Mouse (Mus musculus): Measurements from ENCODE around the gene Ltc4s.

DNA sequence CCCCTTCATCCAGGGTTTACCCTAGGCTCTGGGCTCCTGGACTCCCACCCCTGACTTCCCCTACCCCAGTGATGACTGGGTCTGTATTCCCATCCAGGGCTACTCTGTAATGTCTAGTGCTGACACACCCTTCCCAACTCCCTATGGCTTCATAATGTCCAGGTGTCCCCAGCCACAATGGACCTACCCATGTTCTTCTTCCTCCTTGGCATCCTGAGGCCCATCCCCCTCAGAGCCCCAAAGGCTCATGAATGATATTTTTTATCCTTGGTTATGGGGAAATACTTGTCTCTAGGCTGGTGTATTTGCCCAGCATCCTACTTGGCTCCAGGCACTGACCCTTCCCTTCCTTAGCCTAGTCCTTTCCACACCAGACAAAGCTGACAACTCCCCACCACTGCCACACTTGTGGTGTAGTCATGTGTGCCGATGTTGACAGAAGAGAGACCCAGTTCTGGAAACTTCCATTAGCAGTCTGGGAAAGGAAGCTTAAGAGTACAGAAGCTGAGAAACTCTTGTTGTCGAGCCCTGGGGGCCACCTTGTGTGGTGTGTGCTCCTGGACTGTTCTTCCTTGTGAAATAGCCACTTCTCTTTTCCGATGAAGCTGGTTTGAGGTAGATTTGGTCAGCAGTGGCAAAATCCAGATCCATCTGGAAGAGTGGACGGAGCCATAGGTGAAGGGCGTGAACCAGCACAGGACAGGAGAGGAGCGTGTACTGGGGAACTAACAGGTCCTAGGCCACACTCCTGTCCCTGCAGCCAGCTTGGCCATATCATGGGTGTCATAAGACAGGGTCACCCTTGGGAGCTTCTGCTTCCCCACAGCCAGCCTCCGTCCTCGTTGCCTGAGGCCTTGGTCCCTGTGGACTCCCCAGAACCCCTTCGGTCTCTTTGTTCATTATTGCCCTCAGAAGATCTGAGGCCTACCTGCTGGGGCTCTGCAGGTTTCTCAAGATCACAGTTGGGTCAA, 690 bp upstream of the Ltc4s start:
- TF ChIP-seq EP300 (IDR thresholded peaks at IDR 0.05; ENCODE audit: low read length) (no peak), E2F4 (IDR thresholded peaks at IDR 0.05; ENCODE audit: insufficient replicate concordance, low read depth, low read length) (no peak), POLR2A (IDR thresholded peaks at IDR 0.05; ENCODE audit: low read depth, low read length) (no peak), CHD2 (IDR thresholded peaks at IDR 0.05; ENCODE audit: low read length) (no peak), POLR2AphosphoS2 (IDR thresholded peaks at IDR 0.05; ENCODE audit: low read depth, low read length) (no peak), CTCF (conservative IDR thresholded peaks at IDR 0.05 in 1 of 2, IDR thresholded peaks at IDR 0.05 in 1 of 2; ENCODE audit: low read depth in 2 of 2, low read length in 2 of 2) (no peak), MAFK (IDR thresholded peaks at IDR 0.05; ENCODE audit: insufficient replicate concordance, low read length) (no peak), GABPA (IDR thresholded peaks at IDR 0.05; ENCODE audit: insufficient replicate concordance, low read depth, low read length) (no peak), HCFC1 (IDR thresholded peaks at IDR 0.05; ENCODE audit: low read depth, low read length) (no peak), ZKSCAN1 (IDR thresholded peaks at IDR 0.05; ENCODE audit: borderline replicate concordance, low read depth, low read length) (no peak)
